Mouse (Mus musculus) heart, postnatal 0 days (tissue): ENCODE measurements around the gene Slc25a33. TPM values are rescaled to one million over a fixed set of nuclear protein-coding genes. Genes with fewer than 3 reads are reported as not detected.

Source experiments
- ATAC-seq: fragments of 200-750 bp; cut with Nextera tagmentation; 2 replicates; pipeline ENCODE4 v1.8.0; 2017; ENCODE audit warnings: low read depth, moderate number of reproducible peaks, moderate library complexity; ENCODE audit not compliant: insufficient read depth
- DNase-seq: peaks from one replicate; pipeline ENCODE4 v3.0.0-alpha.2; 2016; ENCODE audit warnings: low spot score
- H3K27ac ChIP-seq: fragments of 300-500 bp; sonication (generic); 2 replicates; pipeline ENCODE4 v1.5.1; 2014; ENCODE audit warnings: low read depth, mild to moderate bottlenecking
- H3K27me3 ChIP-seq: fragments of 300-500 bp; sonication (generic); 2 replicates; pipeline ENCODE4 v1.6.1; 2014; ENCODE audit warnings: low read length, mixed read lengths; ENCODE audit not compliant: control insufficient read depth, insufficient read depth
- H3K36me3 ChIP-seq: fragments of 300-500 bp; sonication (generic); replicated peaks from 2 replicates; pipeline ENCODE4 v1.6.1; 2014; ENCODE audit warnings: low read length, mixed read lengths; ENCODE audit not compliant: control insufficient read depth, insufficient read depth
- H3K4me1 ChIP-seq: fragments of 300-500 bp; sonication (generic); 2 replicates; pipeline ENCODE4 v1.6.1; 2014; ENCODE audit warnings: antibody characterized with exemption; ENCODE audit not compliant: control insufficient read depth, insufficient read depth
- H3K4me2 ChIP-seq: fragments of 300-500 bp; sonication (generic); 2 replicates; pipeline ENCODE4 v1.6.1; 2014; ENCODE audit warnings: low read depth, mild to moderate bottlenecking, low read length, moderate library complexity
- H3K4me3 ChIP-seq: fragments of 300-500 bp; sonication (generic); 2 replicates; pipeline ENCODE4 v1.5.1; 2014; ENCODE audit warnings: low read depth, low read length
- H3K9ac ChIP-seq: fragments of 300-500 bp; sonication (generic); replicated peaks from 2 replicates; pipeline ENCODE4 v1.6.1; 2014; ENCODE audit warnings: low read depth, low read length, mixed read lengths
- H3K9me3 ChIP-seq: fragments of 300-500 bp; sonication (generic); replicated peaks from 2 replicates; pipeline ENCODE4 v1.6.1; 2016; ENCODE audit warnings: low read length; ENCODE audit not compliant: control insufficient read depth
- CTCF ChIP-seq: IDR thresholded peaks from 2 replicates; pipeline ENCODE4 v1.5.1; 2016; ENCODE audit warnings: antibody characterized with exemption, control low read depth, low read depth
- EP300 ChIP-seq: IDR thresholded peaks from 2 replicates; pipeline ENCODE4 v1.6.1; 2016; ENCODE audit warnings: antibody characterized with exemption, low read depth
- WGBS: fragments of 180-500 bp; shearing (Covaris S2); extraction: QIAGEN DNeasy Blood & Tissue Kit; methylation state at CpG from one replicate; pipeline ENCODE4 v1.1.7; 2014; 5-methylcytosine and 5-hydroxymethylcytosine counted together
- polyA plus RNA-seq: library from polyadenylated mRNA; unstranded; fragments of >200 nt; fragmentation: Nextera tagmentation; extraction: Ambion mirVana; gene quantifications from 2 replicates; pipeline ENCODE4 v1.2.1, GENCODE M21; 2015
- total RNA-seq: library from RNA; depleted of rRNA; stranded (reverse); fragments of >200 nt; gene quantifications from 2 replicates; pipeline ENCODE4 v1.2.3, GENCODE M21; 2014; ENCODE audit warnings: low replicate concordance

Gene Slc25a33
- total and polyA plus RNA-seq, 2 experiments from 2014 or later, result 3.0 to 15.1 TPM

GRCm38 (mm10) chr4:149789421-149790194 is 15.5 kb upstream of the Slc25a33 start:
- Histone ChIP-seq H3K4me3 (no peak overlapping the region), H3K9me3 (no peaks in the 10 kb centered on the region), H3K27ac (peak overlapping the region; percentile 58), H3K4me2 (no peak overlapping the region), H3K4me1 (peaks cover 30% of the 10 kb centered on the region), H3K36me3 (no peaks in the 10 kb centered on the region), H3K9ac (no peak overlapping the region), H3K27me3 (no peaks in the 10 kb centered on the region)
- peak; percentile 32; the same call in 1 of the 2 replicates for TF ChIP-seq EP300
- no peak for TF ChIP-seq CTCF
- ATAC-seq (peak; percentile 81), DNase-seq (peak; percentile 66)
- 70% methylated on average over 13 of the region's 13 CpGs for WGBS

GRCm38 (mm10) chr4:149784901-149785300 is 10.8 kb upstream of the Slc25a33 start:
- no peak for DNase-seq

GRCm38 (mm10) chr4:149784371-149784770 is 10.3 kb upstream of the Slc25a33 start:
- peak overlapping the region; percentile 77 for H3K27ac ChIP-seq
- whole genome bisulfite sequencing, result 41% methylated on average over 9 of the region's 9 CpGs
- peak; percentile 65 for DNase-seq

More at GRCm38 (mm10) chr4:149784901-149785300, 10.8 kb upstream of the Slc25a33 start:
- no peak overlapping the region for H3K4me2 ChIP-seq
- peak overlapping the region; percentile 77 for H3K27ac ChIP-seq
- peaks cover 13% of the 10 kb centered on the region for H3K4me1 ChIP-seq
- H3K9ac ChIP-seq, result no peak overlapping the region
- H3K9me3 ChIP-seq, result no peaks in the 10 kb centered on the region
- H3K27me3 ChIP-seq, result no peaks in the 10 kb centered on the region
- TF ChIP-seq CTCF (no peak), EP300 (no peak)
- WGBS, result 52% methylated on average over 5 of the region's 5 CpGs
- no peak overlapping the region for H3K4me3 ChIP-seq
- ATAC-seq, result 0 out of 2 replicates have a peak, but pooled peaks have one; percentile 32
- H3K36me3 ChIP-seq, result no peaks in the 10 kb centered on the region

GRCm38 (mm10) chr4:149782975-149783374 is 8.9 kb upstream of the Slc25a33 start:
- H3K27me3 ChIP-seq, result no peaks in the 10 kb centered on the region
- ATAC-seq (no peak), DNase-seq (no peak)
- TF ChIP-seq CTCF (no peak), EP300 (no peak)
- H3K4me3 ChIP-seq, result no peak overlapping the region
- H3K9ac ChIP-seq, result no peak overlapping the region
- 0 out of 2 replicates have a peak, but pooled peaks cover 3% of the 10 kb centered on the region for H3K4me1 ChIP-seq
- H3K4me2 ChIP-seq, result no peak overlapping the region
- 69% methylated on average over 8 of the region's 8 CpGs for WGBS
- no peak overlapping the region for H3K27ac ChIP-seq
- no peaks in the 10 kb centered on the region for H3K9me3 ChIP-seq
- no peaks in the 10 kb centered on the region for H3K36me3 ChIP-seq

More at GRCm38 (mm10) chr4:149784371-149784770, 10.3 kb upstream of the Slc25a33 start:
- Histone ChIP-seq H3K4me1 (peaks cover 11% of the 10 kb centered on the region), H3K4me2 (no peak overlapping the region), H3K9ac (no peak overlapping the region), H3K36me3 (no peaks in the 10 kb centered on the region), H3K27me3 (no peaks in the 10 kb centered on the region), H3K4me3 (no peak overlapping the region), H3K9me3 (no peaks in the 10 kb centered on the region)
- ATAC-seq, result peak; percentile 83
- TF ChIP-seq EP300 (peak; percentile 79; the same call in 1 of the 2 replicates), CTCF (no peak)

GRCm38 (mm10) chr4:149780565-149781356 is 6.7 kb upstream of the Slc25a33 start:
- no peak overlapping the region for H3K9ac ChIP-seq
- no peaks in the 10 kb centered on the region for H3K9me3 ChIP-seq
- DNase-seq (peak; percentile 62), ATAC-seq (no peak)
- WGBS, result 52% methylated on average over 13 of the region's 13 CpGs
- no peaks in the 10 kb centered on the region for H3K36me3 ChIP-seq
- no peak overlapping the region for H3K4me2 ChIP-seq
- H3K4me1 ChIP-seq, result peaks cover 15% of the 10 kb centered on the region; the same call in 1 of the 2 replicates
- no peak for TF ChIP-seq CTCF
- no peak for TF ChIP-seq EP300
- no peaks in the 10 kb centered on the region for H3K27me3 ChIP-seq
- no peak overlapping the region for H3K27ac ChIP-seq
- no peak overlapping the region for H3K4me3 ChIP-seq
